Mouse (Mus musculus): ENCODE data around the gene B3gnt5. TPM values are rescaled to one million over a fixed set of nuclear protein-coding genes. Genes with fewer than 3 reads are reported as not detected.
"Not testable (repeated sequence)": the region's sequence is repeated elsewhere in the genome, so short reads cannot be mapped to it uniquely, and the experiment has no call there.

The B3gnt5 gene
- 18.5 and 25.0 TPM in 2 replicates for polyA plus RNA-seq (2014; fragmentation: Nextera tagmentation; extraction: Ambion mirVana)

DNA sequence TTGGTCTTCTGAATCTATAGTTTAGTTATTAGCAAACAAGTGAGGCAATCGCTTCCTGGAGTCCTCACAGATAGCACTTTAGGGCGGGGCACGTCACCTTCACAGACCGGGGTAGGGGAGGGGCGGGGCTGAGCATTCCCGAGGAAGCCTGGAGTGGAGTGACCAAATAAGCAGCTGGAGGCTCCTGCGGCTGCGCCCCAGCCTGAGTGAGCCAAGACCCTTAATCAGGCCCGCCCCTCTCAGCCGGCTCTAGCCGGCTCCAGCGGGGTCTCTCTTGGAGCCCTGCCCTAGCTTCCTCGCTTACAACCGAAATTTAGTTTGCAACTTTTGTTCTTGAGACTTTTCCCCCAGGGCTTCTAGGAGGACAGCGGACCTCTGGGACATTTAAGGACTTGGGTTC, at the start of gene B3gnt5:
Gene B3gnt5, plus strand, starts transcription at position 135 of the 400 bp plus-strand sequence.
- peak within 1 kb of the TSS; percentile 73 for H3K4me3 ChIP-seq (ENCODE audit: low read depth, low read length)
- DNase-seq (ENCODE audit: low spot score): peak; percentile 87
- peaks cover 2% of the 10 kb centered on the region for H3K36me3 ChIP-seq (ENCODE audit: control insufficient read depth, insufficient read depth, low read length)
- peak within 1 kb of the TSS; percentile 92 for H3K9ac ChIP-seq (ENCODE audit: low read length)
- H3K4me2 ChIP-seq (ENCODE audit: low read length): peak within 1 kb of the TSS; percentile 73
- H3K9me3 ChIP-seq (ENCODE audit: control insufficient read depth, low read length): no peaks in the 10 kb centered on the region
- H3K4me1 ChIP-seq (replicated peaks; ENCODE audit: control insufficient read depth, insufficient read depth, low read length): peaks cover 8% of the 10 kb centered on the region; the same call in 1 of the 2 replicates
- H3K27ac ChIP-seq (ENCODE audit: low read depth): peak within 1 kb of the TSS; percentile 96
- WGBS: under 1% methylated on average over 15 of the region's 15 CpGs
- no peaks in the 10 kb centered on the region for H3K27me3 ChIP-seq (replicated peaks; ENCODE audit: control insufficient read depth, insufficient read depth, low read length)
- ATAC-seq (replicated peaks; ENCODE audit: low FRiP score, low TSS enrichment, low read depth): peak; percentile 96

DNA sequence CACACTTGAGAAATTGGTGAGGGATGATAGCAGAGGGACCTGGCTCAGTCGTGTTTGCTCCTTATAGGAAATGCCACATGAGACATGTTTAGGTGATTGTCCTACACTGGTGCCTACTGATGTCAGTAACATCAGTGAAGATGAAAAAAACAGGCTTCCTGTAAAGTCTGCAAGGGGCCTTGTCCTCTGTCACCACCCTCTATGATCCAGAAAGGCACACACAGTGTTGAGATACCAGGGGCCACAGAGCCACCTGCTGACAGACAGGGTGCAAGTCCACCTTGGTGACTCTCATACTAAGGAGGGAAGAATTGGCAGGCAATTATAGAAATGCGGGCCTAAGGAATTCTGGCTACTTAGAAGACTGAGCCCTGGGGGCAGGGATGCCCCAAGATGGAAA, 39.0 kb upstream of the B3gnt5 start:
- Histone ChIP-seq H3K9ac (ENCODE audit: low read length) (no peak overlapping the region), H3K36me3 (ENCODE audit: control insufficient read depth, insufficient read depth, low read length) (no peaks in the 10 kb centered on the region), H3K4me2 (ENCODE audit: low read length) (no peak overlapping the region), H3K4me1 (replicated peaks; ENCODE audit: control insufficient read depth, insufficient read depth, low read length) (no peaks in the 10 kb centered on the region), H3K9me3 (ENCODE audit: control insufficient read depth, low read length) (no peaks in the 10 kb centered on the region), H3K27me3 (replicated peaks; ENCODE audit: control insufficient read depth, insufficient read depth, low read length) (no peaks in the 10 kb centered on the region), H3K4me3 (ENCODE audit: low read depth, low read length) (no peak overlapping the region), H3K27ac (ENCODE audit: low read depth) (no peak overlapping the region)
- no peak for ATAC-seq (replicated peaks; ENCODE audit: low FRiP score, low TSS enrichment, low read depth)
- DNase-seq (ENCODE audit: low spot score): no peak
- 47% methylated on average over 2 of the region's 2 CpGs for WGBS

- H3K36me3 ChIP-seq (ENCODE audit: control insufficient read depth, insufficient read depth, low read length); H3K27me3 ChIP-seq (replicated peaks; ENCODE audit: control insufficient read depth, insufficient read depth, low read length); H3K4me3 ChIP-seq (ENCODE audit: low read depth, low read length); H3K4me2 ChIP-seq (ENCODE audit: low read length); DNase-seq (ENCODE audit: low spot score); ATAC-seq (replicated peaks; ENCODE audit: low FRiP score, low TSS enrichment, low read depth); H3K4me1 ChIP-seq (replicated peaks; ENCODE audit: control insufficient read depth, insufficient read depth, low read length); H3K27ac ChIP-seq (ENCODE audit: low read depth); H3K9me3 ChIP-seq (ENCODE audit: control insufficient read depth, low read length); H3K9ac ChIP-seq (ENCODE audit: low read length): not testable (repeated sequence)
- WGBS: 48% methylated on average over 2 of the region's 2 CpGs
These were observed 35.9 kb upstream of the B3gnt5 start for GRCm38 (mm10) chr16:19724139-19724538.

DNA sequence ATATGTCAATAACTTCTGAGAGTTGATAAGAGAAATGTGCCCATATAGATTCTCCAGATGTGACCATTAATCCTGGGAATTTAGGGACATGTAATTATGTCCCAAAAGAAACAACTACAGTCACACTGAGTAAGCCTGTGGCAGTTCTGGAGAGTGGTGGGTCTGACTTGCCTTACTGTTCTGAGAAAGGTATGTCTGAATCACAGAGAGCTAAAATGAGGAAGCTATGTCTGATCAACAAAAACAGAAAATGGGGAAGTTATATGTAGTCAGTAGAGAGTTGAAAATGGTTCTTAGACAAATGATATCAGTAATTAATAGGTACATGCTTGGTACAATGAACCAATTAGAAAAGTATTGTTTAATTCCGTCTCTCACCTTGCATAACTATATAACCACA, 27.1 kb upstream of the B3gnt5 start:
- no peaks in the 10 kb centered on the region for H3K4me1 ChIP-seq (replicated peaks; ENCODE audit: control insufficient read depth, insufficient read depth, low read length)
- H3K36me3 ChIP-seq (ENCODE audit: control insufficient read depth, insufficient read depth, low read length): no peaks in the 10 kb centered on the region
- no peaks in the 10 kb centered on the region for H3K9me3 ChIP-seq (ENCODE audit: control insufficient read depth, low read length)
- no peaks in the 10 kb centered on the region for H3K27me3 ChIP-seq (replicated peaks; ENCODE audit: control insufficient read depth, insufficient read depth, low read length)
- DNase-seq (ENCODE audit: low spot score) (no peak), ATAC-seq (replicated peaks; ENCODE audit: low FRiP score, low TSS enrichment, low read depth) (no peak)
- WGBS: 86% methylated on average over 1 of the region's 1 CpGs
- no peak overlapping the region for H3K4me3 ChIP-seq (ENCODE audit: low read depth, low read length)
- no peak overlapping the region for H3K4me2 ChIP-seq (ENCODE audit: low read length)
- H3K27ac ChIP-seq (ENCODE audit: low read depth): no peak overlapping the region
- H3K9ac ChIP-seq (ENCODE audit: low read length): no peak overlapping the region

DNA sequence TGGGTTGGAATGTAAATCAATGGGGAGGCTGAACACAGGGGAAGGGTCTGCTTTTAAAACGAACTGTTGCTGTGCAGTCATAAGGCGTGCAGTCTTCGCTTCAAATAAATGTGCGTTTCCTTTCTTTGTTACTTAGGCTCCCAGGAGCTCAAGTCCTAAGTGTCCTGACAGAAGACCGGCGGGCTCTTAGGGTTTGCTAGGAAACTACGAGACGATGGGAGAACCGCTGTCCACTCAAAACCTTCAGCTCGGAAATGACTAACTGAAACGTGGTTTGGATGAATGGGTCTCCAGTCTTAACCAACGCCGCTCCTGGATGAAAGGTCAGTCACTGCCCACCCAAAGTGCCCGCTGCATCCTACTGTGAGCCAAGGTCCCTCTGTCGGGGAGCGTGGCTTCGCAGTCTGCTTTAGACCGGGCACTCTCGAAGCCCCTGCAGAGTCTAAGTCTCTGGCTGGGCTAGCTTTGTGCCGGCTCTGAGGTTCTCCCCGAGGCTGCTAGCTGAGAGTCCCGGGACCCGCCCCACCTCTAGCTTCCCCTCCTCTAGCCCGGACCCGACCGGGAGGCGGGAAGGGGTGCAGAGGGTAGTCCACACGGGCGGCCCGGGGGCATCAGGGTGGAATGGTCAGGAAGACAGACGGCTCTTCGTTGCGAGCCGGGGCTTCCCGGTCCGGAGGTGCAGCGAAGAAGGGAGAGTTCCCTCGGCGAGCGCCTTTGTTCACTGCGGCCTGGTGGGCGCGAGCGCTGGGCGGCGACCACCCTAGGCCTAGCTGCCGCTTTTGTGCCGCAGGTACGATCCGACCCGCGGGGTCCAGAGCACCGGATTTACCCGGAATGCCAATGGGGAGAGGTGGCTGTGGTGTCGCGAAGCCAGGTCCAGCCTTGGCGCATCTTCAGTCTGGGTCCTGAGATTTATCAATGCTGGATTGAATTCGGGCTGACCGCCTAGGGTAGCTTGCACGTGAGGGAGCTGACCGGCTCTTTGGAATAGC, 793 bp downstream of the B3gnt5 start:
- Histone ChIP-seq H3K27ac (ENCODE audit: low read depth) (peak overlapping the region; percentile 96), H3K9me3 (ENCODE audit: control insufficient read depth, low read length) (no peaks in the 10 kb centered on the region), H3K27me3 (replicated peaks; ENCODE audit: control insufficient read depth, insufficient read depth, low read length) (no peaks in the 10 kb centered on the region), H3K36me3 (ENCODE audit: control insufficient read depth, insufficient read depth, low read length) (peaks cover 9% of the 10 kb centered on the region), H3K4me3 (ENCODE audit: low read depth, low read length) (peak overlapping the region; percentile 73), H3K4me1 (replicated peaks; ENCODE audit: control insufficient read depth, insufficient read depth, low read length) (peaks cover 8% of the 10 kb centered on the region; the same call in 1 of the 2 replicates), H3K9ac (ENCODE audit: low read length) (peak overlapping the region; percentile 92), H3K4me2 (ENCODE audit: low read length) (peak overlapping the region; percentile 73)
- peak; percentile 88 for DNase-seq (ENCODE audit: low spot score)
- WGBS: under 1% methylated on average over 61 of the region's 61 CpGs
- peak; percentile 65 for ATAC-seq (replicated peaks; ENCODE audit: low FRiP score, low TSS enrichment, low read depth)

DNA sequence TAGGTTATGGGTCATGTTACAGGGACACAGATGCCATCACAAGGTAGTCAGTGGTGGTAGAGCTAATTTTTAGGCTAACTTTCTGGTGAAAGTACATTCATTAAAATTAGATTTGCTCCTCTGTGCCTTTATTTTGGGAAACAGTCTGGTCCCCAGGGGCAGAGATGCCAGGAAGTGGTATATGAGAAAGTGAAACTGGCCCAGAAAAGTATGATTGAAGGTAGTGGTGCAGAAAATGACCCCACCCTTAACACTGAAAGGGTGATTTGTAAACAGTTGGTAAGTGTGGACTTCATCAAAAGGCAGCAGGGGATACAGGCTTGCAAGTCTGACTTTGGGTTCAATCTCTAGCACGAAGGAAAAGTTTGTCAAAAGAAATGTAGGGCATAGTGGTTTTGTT, 1.7 kb downstream of the B3gnt5 start:
- Histone ChIP-seq H3K4me1 (replicated peaks; ENCODE audit: control insufficient read depth, insufficient read depth, low read length) (peaks cover 8% of the 10 kb centered on the region; the same call in 1 of the 2 replicates), H3K4me3 (ENCODE audit: low read depth, low read length) (peak overlapping the region; percentile 73), H3K9me3 (ENCODE audit: control insufficient read depth, low read length) (no peaks in the 10 kb centered on the region), H3K9ac (ENCODE audit: low read length) (peak overlapping the region; percentile 92), H3K36me3 (ENCODE audit: control insufficient read depth, insufficient read depth, low read length) (peaks cover 15% of the 10 kb centered on the region), H3K27me3 (replicated peaks; ENCODE audit: control insufficient read depth, insufficient read depth, low read length) (no peaks in the 10 kb centered on the region), H3K27ac (ENCODE audit: low read depth) (0 out of 2 replicates have a peak overlapping the region, but pooled peaks have one; percentile 96), H3K4me2 (ENCODE audit: low read length) (peak overlapping the region; percentile 73)
- DNase-seq (ENCODE audit: low spot score): no peak
- 20% methylated on average over 1 of the region's 1 CpGs for WGBS
- ATAC-seq (replicated peaks; ENCODE audit: low FRiP score, low TSS enrichment, low read depth): no peak

- H3K36me3 ChIP-seq (ENCODE audit: control insufficient read depth, insufficient read depth, low read length): peaks cover 56% of the 10 kb centered on the region
- no peak overlapping the region for H3K27ac ChIP-seq (ENCODE audit: low read depth)
- no peak for ATAC-seq (replicated peaks; ENCODE audit: low FRiP score, low TSS enrichment, low read depth)
- no peak for DNase-seq (ENCODE audit: low spot score)
- no peak overlapping the region for H3K4me3 ChIP-seq (ENCODE audit: low read depth, low read length)
- H3K9ac ChIP-seq (ENCODE audit: low read length): no peak overlapping the region
- no peak overlapping the region for H3K4me2 ChIP-seq (ENCODE audit: low read length)
- H3K27me3 ChIP-seq (replicated peaks; ENCODE audit: control insufficient read depth, insufficient read depth, low read length): no peaks in the 10 kb centered on the region
- peaks cover 8% of the 10 kb centered on the region; the same call in 1 of the 2 replicates for H3K4me1 ChIP-seq (replicated peaks; ENCODE audit: control insufficient read depth, insufficient read depth, low read length)
- WGBS: 96% methylated on average over 3 of the region's 3 CpGs
- no peaks in the 10 kb centered on the region for H3K9me3 ChIP-seq (ENCODE audit: control insufficient read depth, low read length)
These were observed 6.1 kb downstream of the B3gnt5 start for GRCm38 (mm10) chr16:19766107-19766506.

DNA sequence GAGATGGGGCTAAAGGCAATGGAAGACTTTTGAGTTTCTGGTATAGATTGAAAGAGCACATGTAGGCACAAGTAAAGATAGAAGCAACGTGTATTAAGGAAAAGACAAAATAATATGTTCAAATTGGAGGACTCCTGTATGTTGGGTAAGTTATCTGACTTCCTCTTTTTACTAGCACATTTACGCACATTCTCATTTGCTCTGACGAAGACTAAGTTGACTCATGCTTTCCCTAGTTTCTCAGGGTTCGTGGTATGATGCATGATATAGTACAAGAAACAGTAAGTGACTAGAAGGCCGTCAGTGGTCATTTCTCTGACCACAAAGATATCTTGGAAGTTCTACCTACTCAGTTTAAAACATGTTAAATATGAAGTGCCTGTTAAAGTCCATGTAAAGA, 8.0 kb downstream of the B3gnt5 start:
- no peak for DNase-seq (ENCODE audit: low spot score)

More for the DNA sequence above, 8.0 kb downstream of the B3gnt5 start:
- no peak overlapping the region for H3K27ac ChIP-seq (ENCODE audit: low read depth)
- H3K4me2 ChIP-seq (ENCODE audit: low read length): no peak overlapping the region
- H3K27me3 ChIP-seq (replicated peaks; ENCODE audit: control insufficient read depth, insufficient read depth, low read length): no peaks in the 10 kb centered on the region
- ATAC-seq (replicated peaks; ENCODE audit: low FRiP score, low TSS enrichment, low read depth): no peak
- H3K4me3 ChIP-seq (ENCODE audit: low read depth, low read length): no peak overlapping the region
- no peak overlapping the region for H3K9ac ChIP-seq (ENCODE audit: low read length)
- H3K36me3 ChIP-seq (ENCODE audit: control insufficient read depth, insufficient read depth, low read length): peaks cover 62% of the 10 kb centered on the region
- H3K4me1 ChIP-seq (replicated peaks; ENCODE audit: control insufficient read depth, insufficient read depth, low read length): no peaks in the 10 kb centered on the region
- H3K9me3 ChIP-seq (ENCODE audit: control insufficient read depth, low read length): no peaks in the 10 kb centered on the region
- 93% methylated on average over 5 of the region's 5 CpGs for WGBS
